Mouse (Mus musculus): ENCODE results near the gene Agmo. TPM values are rescaled to one million over a fixed set of nuclear protein-coding genes. Genes with fewer than 3 reads are reported as not detected.

Gene Agmo
- polyA plus RNA-seq, 1 experiment from 2014 or later: 1.9 TPM

DNA sequence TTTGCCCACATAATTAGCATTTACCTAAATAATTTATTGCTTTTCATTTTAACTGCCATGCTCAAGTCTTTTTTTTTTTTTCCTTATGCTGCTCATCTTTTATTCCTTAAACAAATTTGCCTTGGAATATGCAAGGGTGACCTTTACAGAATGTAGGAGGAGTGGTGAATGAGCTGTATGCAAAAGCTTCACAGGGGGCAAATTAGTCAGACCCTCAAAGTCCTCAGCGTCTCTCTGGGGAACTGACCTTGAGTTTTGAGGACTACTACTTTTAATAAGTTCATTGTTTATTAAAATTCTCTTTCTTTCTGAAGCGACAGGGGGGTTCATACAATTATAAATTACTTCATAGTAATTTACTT lies 33.2 kb downstream of the Agmo start:
- ATAC-seq (ENCODE audit: low read depth): no peak
- no peak overlapping the region for H3K4me3 ChIP-seq
- H3K9me3 ChIP-seq: no peaks in the 10 kb centered on the region
- H3K27ac ChIP-seq (replicated peaks): no peak overlapping the region
- H3K9ac ChIP-seq: no peak overlapping the region
- H3K4me2 ChIP-seq: no peak overlapping the region
- WGBS: 54% methylated on average over 2 of the region's 2 CpGs
- H3K27me3 ChIP-seq: no peaks in the 10 kb centered on the region
- no peaks in the 10 kb centered on the region for H3K4me1 ChIP-seq (replicated peaks)
- H3K36me3 ChIP-seq: no peaks in the 10 kb centered on the region

DNA sequence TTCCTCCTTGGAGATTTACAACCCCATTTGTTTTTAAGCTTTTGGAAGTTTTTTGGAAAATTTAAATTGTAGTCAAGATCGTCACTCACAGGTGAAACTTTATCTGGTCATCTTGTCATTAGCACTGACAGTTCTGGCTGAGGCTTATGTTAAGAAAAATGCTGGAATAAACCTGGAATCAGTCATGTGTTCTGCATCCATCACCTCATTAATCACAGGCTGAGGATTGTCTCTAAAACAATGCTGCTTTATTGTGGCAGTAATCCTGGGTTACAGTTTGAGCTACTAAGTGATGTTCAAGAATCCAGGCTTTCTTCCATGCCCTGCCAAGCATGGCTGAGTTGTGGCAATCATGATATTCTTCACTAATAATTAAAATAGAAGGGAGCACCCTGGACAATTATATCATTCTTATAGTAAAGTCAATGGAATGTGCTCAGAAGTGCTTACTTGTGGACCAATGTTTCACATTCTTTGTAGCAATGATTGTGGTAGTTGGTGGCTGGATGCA lies 65.6 kb downstream of the Agmo start:
- H3K9me3 ChIP-seq: no peaks in the 10 kb centered on the region
- no peaks in the 10 kb centered on the region for H3K4me1 ChIP-seq (replicated peaks)
- no peaks in the 10 kb centered on the region for H3K36me3 ChIP-seq
- ATAC-seq (ENCODE audit: low read depth): no peak
- H3K9ac ChIP-seq: no peak overlapping the region
- H3K27me3 ChIP-seq: no peaks in the 10 kb centered on the region
- 77% methylated on average over 1 of the region's 1 CpGs for WGBS
- H3K4me2 ChIP-seq: no peak overlapping the region
- no peak overlapping the region for H3K27ac ChIP-seq (replicated peaks)
- no peak overlapping the region for H3K4me3 ChIP-seq

DNA sequence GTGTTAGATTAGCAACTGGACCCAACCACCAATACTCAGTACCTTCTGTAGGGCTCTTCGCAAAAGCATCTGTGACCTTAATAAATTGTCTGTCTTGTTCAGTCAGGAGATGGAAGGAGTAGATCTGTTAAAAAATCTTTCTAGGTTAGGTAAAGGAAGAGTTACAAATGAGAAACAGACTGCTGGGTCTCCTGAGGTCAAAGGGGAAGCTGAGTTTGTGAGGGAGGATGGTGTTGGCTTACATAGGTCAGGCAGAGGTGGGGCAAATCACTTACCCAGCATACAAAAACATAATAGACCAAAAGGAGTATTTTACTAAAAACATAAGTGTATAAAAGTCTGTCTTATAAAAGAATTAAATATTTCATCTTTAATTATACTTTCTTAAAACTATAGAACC lies 69.3 kb downstream of the Agmo start:
- no peak for ATAC-seq (ENCODE audit: low read depth)
- 88% methylated on average over 1 of the region's 1 CpGs for WGBS
- no peak overlapping the region for H3K4me3 ChIP-seq

DNA sequence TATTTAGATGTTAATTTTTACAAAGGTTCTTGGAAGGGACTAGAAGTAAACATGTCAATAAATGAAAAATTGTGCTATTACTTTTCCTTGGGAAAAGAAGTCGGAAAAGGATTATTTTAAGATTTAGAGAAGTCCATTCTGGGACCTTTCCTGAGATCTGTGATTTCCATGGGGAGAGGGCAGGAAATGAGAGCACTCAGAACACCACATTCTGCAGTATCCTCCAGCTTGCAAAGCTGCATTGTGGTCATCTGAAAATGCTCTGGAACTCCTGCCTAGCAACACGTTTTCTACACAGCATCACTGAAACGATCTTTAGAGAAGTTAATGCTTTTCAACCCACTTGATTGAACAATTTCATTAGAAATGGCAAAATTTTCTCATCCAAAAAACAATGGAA lies 81.4 kb downstream of the Agmo start:
- no peak for ATAC-seq (ENCODE audit: low read depth)
- Histone ChIP-seq H3K4me2 (no peak overlapping the region), H3K36me3 (no peaks in the 10 kb centered on the region), H3K4me3 (no peak overlapping the region), H3K9me3 (no peaks in the 10 kb centered on the region), H3K9ac (no peak overlapping the region), H3K27ac (replicated peaks) (no peak overlapping the region), H3K27me3 (no peaks in the 10 kb centered on the region), H3K4me1 (replicated peaks) (no peaks in the 10 kb centered on the region)
- 66% methylated on average over 3 of the region's 3 CpGs for WGBS

More for the DNA sequence above, 69.3 kb downstream of the Agmo start:
- Histone ChIP-seq H3K4me1 (replicated peaks) (no peaks in the 10 kb centered on the region), H3K27me3 (no peaks in the 10 kb centered on the region), H3K9me3 (no peaks in the 10 kb centered on the region), H3K4me2 (no peak overlapping the region), H3K9ac (no peak overlapping the region), H3K36me3 (no peaks in the 10 kb centered on the region), H3K27ac (replicated peaks) (no peak overlapping the region)

DNA sequence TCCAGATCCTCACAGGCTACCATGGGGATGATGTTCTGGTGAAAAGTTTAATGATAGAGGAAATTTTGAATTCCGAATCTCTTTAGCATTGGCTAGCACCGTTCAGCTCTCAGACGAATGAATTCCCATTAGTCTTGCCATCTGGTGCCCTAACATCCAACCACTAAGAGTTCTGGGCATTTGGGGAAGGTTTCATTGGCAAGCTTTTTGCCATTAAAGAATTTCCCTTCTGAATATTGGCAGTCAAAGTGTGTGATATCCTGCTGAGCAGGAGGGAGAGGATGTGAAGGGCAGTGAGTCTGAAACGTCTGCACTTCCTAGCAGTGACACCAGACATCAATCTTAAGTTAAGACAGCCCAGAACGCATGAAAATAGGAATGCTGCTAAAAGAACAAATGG lies 93.5 kb downstream of the Agmo start:
- WGBS: 30% methylated on average over 5 of the region's 5 CpGs
- Histone ChIP-seq H3K27me3 (no peaks in the 10 kb centered on the region), H3K9ac (no peak overlapping the region), H3K4me1 (replicated peaks) (no peaks in the 10 kb centered on the region), H3K4me2 (no peak overlapping the region), H3K9me3 (no peaks in the 10 kb centered on the region), H3K36me3 (no peaks in the 10 kb centered on the region), H3K4me3 (no peak overlapping the region), H3K27ac (replicated peaks) (no peak overlapping the region)
- no peak for ATAC-seq (ENCODE audit: low read depth)

DNA sequence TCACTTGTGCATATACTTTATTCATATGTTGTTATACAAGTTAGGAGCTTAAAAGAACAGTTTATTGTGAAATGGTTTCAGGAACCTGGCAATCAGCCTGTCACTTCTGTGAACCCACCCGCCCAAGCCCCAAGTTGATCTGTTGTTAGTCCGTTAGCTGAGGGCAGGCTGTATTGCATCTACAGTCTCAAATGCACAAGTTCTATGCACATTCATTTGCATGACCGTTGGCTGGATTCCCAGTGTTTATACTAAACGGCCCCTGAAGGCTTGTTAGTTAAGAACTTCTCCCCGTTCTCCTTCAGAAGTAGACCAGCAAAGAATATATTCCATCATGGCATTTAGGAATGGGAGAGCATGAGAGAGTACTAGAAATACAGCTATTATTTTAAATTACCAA lies 102.8 kb downstream of the Agmo start:
- H3K4me1 ChIP-seq (replicated peaks): no peaks in the 10 kb centered on the region
- H3K36me3 ChIP-seq: no peaks in the 10 kb centered on the region
- no peak for ATAC-seq (ENCODE audit: low read depth)
- H3K4me3 ChIP-seq: no peak overlapping the region
- no peak overlapping the region for H3K9ac ChIP-seq
- H3K27ac ChIP-seq (replicated peaks): no peak overlapping the region
- H3K27me3 ChIP-seq: no peaks in the 10 kb centered on the region
- H3K4me2 ChIP-seq: no peak overlapping the region
- no peaks in the 10 kb centered on the region for H3K9me3 ChIP-seq
- 63% methylated on average over 5 of the region's 5 CpGs for WGBS

DNA sequence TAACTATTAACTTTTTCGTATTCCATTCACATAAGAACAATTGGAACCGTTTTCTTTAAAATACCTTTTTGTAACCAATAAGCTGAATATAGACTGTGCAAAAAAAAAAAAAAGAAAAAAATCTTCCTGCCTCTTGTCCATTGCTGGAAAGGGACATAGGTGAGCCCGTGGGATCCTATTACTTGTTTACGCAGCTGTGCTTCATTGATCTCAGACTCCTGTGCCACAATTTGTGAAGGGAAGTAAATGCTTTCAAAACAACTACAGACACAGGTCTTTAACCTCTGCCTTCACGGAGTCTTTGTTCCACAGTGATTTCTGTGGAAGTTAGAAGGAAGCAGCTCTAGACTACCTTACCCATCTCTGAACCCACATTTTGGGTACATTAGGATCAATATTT lies 104.3 kb downstream of the Agmo start:
- Histone ChIP-seq H3K9ac (no peak overlapping the region), H3K9me3 (no peaks in the 10 kb centered on the region), H3K36me3 (no peaks in the 10 kb centered on the region), H3K4me1 (replicated peaks) (no peaks in the 10 kb centered on the region), H3K27ac (replicated peaks) (no peak overlapping the region), H3K4me2 (no peak overlapping the region), H3K4me3 (no peak overlapping the region), H3K27me3 (no peaks in the 10 kb centered on the region)
- 72% methylated on average over 5 of the region's 5 CpGs for WGBS
- ATAC-seq (ENCODE audit: low read depth): no peak

DNA sequence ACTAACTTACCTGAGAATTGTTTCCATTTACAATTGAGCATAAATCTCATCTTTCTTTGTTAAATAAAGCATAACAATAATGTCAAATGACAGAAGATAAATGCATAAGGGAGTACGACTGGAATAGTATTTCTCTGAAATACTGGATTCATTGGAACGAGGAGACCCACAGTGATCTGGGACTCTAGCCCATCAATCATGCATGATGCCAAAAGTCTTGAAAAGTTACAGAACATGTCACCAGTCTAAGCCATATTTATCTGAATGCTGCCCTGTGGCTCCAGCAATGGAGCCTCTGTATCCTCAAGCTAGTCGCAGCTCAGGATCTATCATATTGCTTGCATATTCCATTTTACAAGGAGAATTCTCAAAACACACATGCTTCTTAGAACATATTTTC lies 150.9 kb downstream of the Agmo start:
- Histone ChIP-seq H3K4me3 (no peak overlapping the region), H3K27ac (replicated peaks) (no peak overlapping the region), H3K27me3 (no peaks in the 10 kb centered on the region), H3K9ac (no peak overlapping the region), H3K4me2 (no peak overlapping the region), H3K36me3 (no peaks in the 10 kb centered on the region), H3K4me1 (replicated peaks) (no peaks in the 10 kb centered on the region), H3K9me3 (no peaks in the 10 kb centered on the region)
- 70% methylated on average over 3 of the region's 3 CpGs for WGBS
- no peak for ATAC-seq (ENCODE audit: low read depth)

DNA sequence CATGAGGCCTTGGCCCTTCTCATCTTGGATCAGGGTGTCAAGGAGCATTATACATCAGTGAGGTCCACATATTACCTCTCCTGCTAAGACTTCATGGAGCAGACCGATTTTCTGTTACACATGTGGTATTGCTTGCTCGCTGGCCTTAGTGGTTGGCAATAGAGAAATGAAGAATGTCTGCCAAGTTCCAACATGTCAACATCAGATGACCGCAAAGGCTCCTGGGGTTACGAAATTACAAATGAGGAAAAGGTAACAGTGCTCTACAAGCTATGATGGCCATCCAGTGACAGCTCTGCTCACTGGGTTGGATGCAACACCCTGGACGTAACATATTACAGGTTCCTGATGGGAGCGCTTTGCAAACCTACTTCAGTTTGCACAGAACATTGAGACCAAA lies 161.1 kb downstream of the Agmo start:
- ATAC-seq (ENCODE audit: low read depth): no peak
- WGBS: 96% methylated on average over 6 of the region's 6 CpGs
- Histone ChIP-seq H3K9ac (no peak overlapping the region), H3K4me1 (replicated peaks) (no peaks in the 10 kb centered on the region), H3K4me3 (no peak overlapping the region), H3K4me2 (no peak overlapping the region), H3K27me3 (no peaks in the 10 kb centered on the region), H3K27ac (replicated peaks) (no peak overlapping the region), H3K9me3 (no peaks in the 10 kb centered on the region), H3K36me3 (no peaks in the 10 kb centered on the region)

DNA sequence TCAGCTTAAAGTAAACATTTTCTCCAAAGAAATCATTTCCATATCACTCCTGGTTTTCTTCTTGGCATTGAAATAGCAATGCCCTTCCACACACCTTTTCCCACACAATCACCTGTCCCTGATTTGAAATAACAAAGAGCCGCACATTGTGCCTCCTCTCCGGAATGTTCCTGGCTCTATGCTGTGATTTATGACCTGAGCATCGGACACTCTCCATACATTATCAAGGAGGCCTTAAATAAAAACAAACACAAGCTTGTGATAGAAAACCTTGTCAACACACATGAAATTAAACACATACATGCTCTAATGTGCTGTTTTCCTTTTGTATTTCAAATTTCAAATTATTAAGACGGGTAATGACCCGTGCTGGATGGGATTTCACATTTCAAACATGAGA lies 184.9 kb downstream of the Agmo start:
- H3K4me1 ChIP-seq (replicated peaks): no peaks in the 10 kb centered on the region
- WGBS: 72% methylated on average over 5 of the region's 5 CpGs
- ATAC-seq (ENCODE audit: low read depth): no peak
- H3K36me3 ChIP-seq: no peaks in the 10 kb centered on the region
- no peak overlapping the region for H3K4me2 ChIP-seq
- no peak overlapping the region for H3K4me3 ChIP-seq
- no peaks in the 10 kb centered on the region for H3K27me3 ChIP-seq
- H3K9ac ChIP-seq: no peak overlapping the region
- no peak overlapping the region for H3K27ac ChIP-seq (replicated peaks)
- no peaks in the 10 kb centered on the region for H3K9me3 ChIP-seq

DNA sequence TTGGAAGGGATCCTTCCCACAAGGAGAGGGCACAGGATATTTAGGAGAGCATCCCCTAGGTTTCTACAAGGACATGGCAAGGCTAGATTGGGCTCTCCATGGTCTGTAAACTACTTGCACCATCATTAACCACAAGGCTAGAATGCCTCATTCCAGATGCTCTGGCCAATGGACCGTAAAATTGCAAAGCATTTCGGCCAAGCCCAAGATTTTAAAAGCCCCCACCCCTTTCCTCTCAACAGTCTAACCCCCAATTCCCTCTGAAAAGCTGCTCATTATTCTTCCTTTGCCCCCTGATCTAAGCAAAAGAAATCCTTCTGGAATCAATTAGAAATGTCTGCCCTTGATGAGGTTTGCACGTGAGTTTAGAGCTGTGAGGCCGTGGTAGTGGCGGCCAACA lies 185.3 kb downstream of the Agmo start:
- H3K4me2 ChIP-seq: no peak overlapping the region
- H3K27me3 ChIP-seq: no peaks in the 10 kb centered on the region
- no peak overlapping the region for H3K9ac ChIP-seq
- no peak overlapping the region for H3K4me3 ChIP-seq
- H3K27ac ChIP-seq (replicated peaks): no peak overlapping the region
- 54% methylated on average over 5 of the region's 5 CpGs for WGBS
- no peak for ATAC-seq (ENCODE audit: low read depth)
- no peaks in the 10 kb centered on the region for H3K9me3 ChIP-seq
- H3K4me1 ChIP-seq (replicated peaks): no peaks in the 10 kb centered on the region
- H3K36me3 ChIP-seq: no peaks in the 10 kb centered on the region

DNA sequence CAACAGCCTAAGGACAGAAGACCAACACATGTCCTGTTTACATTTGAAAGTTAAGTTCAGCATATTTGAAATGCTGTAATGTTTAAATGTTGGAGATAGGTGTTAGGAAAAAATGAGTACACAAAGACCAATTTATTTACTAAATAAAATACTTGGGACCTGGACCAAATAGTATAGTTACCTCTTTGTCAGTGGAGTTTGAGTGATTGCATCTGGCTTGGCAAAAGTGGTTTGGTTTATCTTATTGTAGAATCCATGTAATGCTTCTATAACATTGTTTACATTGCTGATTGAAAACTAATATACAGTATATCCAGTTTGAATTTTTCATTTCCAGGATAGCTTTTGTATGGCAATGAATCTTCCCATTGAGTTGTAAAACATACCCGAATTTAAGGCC lies 193.0 kb downstream of the Agmo start:
- Histone ChIP-seq H3K36me3 (no peaks in the 10 kb centered on the region), H3K27ac (replicated peaks) (no peak overlapping the region), H3K4me3 (no peak overlapping the region), H3K4me2 (no peak overlapping the region), H3K27me3 (no peaks in the 10 kb centered on the region), H3K4me1 (replicated peaks) (no peaks in the 10 kb centered on the region), H3K9ac (no peak overlapping the region), H3K9me3 (no peaks in the 10 kb centered on the region)
- 87% methylated on average over 1 of the region's 1 CpGs for WGBS
- no peak for ATAC-seq (ENCODE audit: low read depth)

DNA sequence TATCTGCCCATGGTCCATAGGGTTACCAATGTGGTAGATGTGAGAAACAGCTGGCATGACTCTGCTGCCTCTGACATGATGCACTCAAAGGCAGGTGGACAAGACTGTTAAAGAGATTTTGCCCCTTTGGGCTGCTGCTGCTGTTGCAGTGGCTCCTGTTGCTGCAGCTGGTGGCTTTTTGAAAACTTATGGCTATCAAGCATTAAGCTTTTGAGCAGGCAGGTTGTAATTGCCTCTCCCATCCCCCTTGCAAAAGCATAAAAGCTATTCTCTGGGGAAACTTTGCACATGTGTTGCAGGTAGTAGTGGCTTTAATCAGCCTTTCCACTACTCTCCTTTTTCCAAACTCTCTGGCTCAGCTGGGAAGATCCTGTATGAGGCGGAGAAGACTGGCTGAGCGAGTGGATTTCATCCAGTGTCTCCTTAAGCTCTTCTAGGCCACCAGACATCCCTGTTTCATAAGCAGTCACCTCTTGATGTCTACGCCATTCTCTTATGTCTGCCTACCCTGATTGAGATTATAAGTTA lies 201.1 kb downstream of the Agmo start:
- H3K9ac ChIP-seq: no peak overlapping the region
- 90% methylated on average over 3 of the region's 3 CpGs for WGBS
- ATAC-seq (ENCODE audit: low read depth): no peak
- no peak overlapping the region for H3K27ac ChIP-seq (replicated peaks)
- H3K36me3 ChIP-seq: no peaks in the 10 kb centered on the region
- H3K9me3 ChIP-seq: no peaks in the 10 kb centered on the region
- no peaks in the 10 kb centered on the region for H3K27me3 ChIP-seq
- H3K4me3 ChIP-seq: no peak overlapping the region
- no peak overlapping the region for H3K4me2 ChIP-seq
- H3K4me1 ChIP-seq (replicated peaks): 0 out of 2 replicates have a peak, but pooled peaks cover 3% of the 10 kb centered on the region

All from neural tube, embryonic 13.5 days (tissue).